Mouse (Mus musculus): ENCODE measurements at regions not wholly inside any gene's neighbourhood (a gene's known extent, or its start where the extent isn't known, plus 50 kb on each side); places are given as distances from the start of the nearest gene placed in this dataset.

DNA sequence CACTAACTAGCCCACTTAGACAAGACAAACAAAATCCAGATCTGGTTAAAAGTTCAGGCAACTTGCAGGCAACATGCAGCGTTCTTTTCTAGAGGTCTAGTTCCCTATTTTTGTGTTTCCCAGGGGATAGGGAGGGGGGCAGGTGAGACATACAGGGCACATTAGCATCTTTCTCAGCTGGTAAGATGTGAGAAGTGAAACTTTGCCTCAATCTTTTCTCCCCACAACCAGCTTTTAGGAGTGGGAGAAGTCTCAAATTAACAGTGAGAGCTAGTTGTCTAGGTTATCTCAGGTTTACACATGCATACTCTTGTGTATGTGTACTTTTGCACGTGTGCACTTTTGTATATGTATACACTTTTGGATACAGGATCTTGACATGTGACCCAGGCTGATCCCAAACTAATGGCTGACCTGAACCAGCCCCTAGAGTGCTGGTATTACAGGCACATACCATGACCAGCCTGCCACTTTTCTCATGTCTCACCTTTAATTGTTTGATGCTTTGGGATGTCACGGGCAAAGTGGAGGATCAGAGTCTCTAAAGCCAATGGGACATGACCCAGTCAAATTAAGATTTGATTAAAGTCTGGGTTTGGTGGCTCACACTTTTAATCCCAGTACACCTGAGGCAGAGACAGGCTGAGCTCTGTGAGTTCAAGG, 60.3 kb upstream of the Ube2e1 start:
- TF ChIP-seq CTCF (IDR thresholded peaks at IDR 0.05; ENCODE audit: borderline replicate concordance, extremely low read depth, insufficient read depth, insufficient read length), result no peak
- no peak for TF ChIP-seq POLR2A (IDR thresholded peaks at IDR 0.05; ENCODE audit: borderline replicate concordance, extremely low read depth, insufficient read depth, insufficient read length, poor library complexity, severe bottlenecking)

GRCm38 (mm10) chr14:18389390-18389789, 57.7 kb upstream of the Ube2e1 start:
- no peak for TF ChIP-seq POLR2A (IDR thresholded peaks at IDR 0.05; ENCODE audit: borderline replicate concordance, extremely low read depth, insufficient read depth, insufficient read length, poor library complexity, severe bottlenecking)
- TF ChIP-seq CTCF (IDR thresholded peaks at IDR 0.05; ENCODE audit: borderline replicate concordance, extremely low read depth, insufficient read depth, insufficient read length), result no peak
- no peak for DNase-seq (ENCODE audit: low read depth)

More for the DNA sequence above, 60.3 kb upstream of the Ube2e1 start:
- no peak for DNase-seq (ENCODE audit: low read depth)

GRCm38 (mm10) chr14:18385953-18386668, 54.5 kb upstream of the Ube2e1 start:
- TF ChIP-seq POLR2A (IDR thresholded peaks at IDR 0.05; ENCODE audit: borderline replicate concordance, extremely low read depth, insufficient read depth, insufficient read length, poor library complexity, severe bottlenecking) (no peak), CTCF (IDR thresholded peaks at IDR 0.05; ENCODE audit: borderline replicate concordance, extremely low read depth, insufficient read depth, insufficient read length) (no peak)
- DNase-seq (ENCODE audit: low read depth), result peak; percentile 20
